Mouse (Mus musculus): ENCODE results near the gene Xpo4. TPM values are rescaled to one million over a fixed set of nuclear protein-coding genes. Genes with fewer than 3 reads are reported as not detected.
A peak's percentile ranks its signal among the peaks of the same experiment; 100 is the strongest.
"Not testable (repeated sequence)": the region's sequence is repeated elsewhere in the genome, so short reads cannot be mapped to it uniquely, and the experiment has no call there.

Gene Xpo4
- polyA plus RNA-seq, 1 experiment from 2014 or later, result 17.0 TPM

DNA sequence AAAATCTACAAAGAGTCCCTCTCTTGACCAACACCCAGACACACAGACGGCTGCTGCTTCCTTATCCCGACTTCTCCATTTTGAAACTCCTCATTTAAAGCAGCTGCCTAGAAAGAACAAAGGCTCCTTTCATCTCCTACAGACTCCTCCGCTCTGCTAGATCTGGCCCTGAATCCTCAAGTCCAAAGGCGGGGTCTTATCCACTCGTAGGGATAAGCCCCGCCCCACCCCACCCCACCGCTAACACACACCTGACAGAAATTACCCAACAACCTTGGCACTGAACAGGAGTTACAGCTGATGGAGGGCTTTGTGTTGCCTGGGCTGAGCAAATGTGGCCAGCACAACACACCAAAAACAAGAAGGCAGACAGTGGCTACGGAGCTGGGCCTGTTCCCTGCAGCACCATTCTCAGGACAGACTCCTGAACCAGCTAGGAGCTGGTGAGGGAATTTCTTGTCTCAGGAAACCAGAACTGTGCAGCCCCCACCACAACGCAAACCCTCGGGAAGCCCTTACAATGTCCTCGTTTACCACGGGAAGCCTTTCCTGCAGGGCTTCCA lies 36.8 kb upstream of the Xpo4 start:
- H3K4me1 ChIP-seq (ENCODE audit: control insufficient read depth, insufficient read depth, low read length), result peaks cover 2% of the 10 kb centered on the region; the same call in 1 of the 2 replicates
- H3K27ac ChIP-seq (ENCODE audit: low read length), result peak overlapping the region; percentile 46
- H3K27me3 ChIP-seq (replicated peaks; ENCODE audit: control insufficient read depth, insufficient read depth, low read length), result no peaks in the 10 kb centered on the region
- no peak overlapping the region for H3K4me2 ChIP-seq (ENCODE audit: low read depth, low read length)
- ATAC-seq, result peak; percentile 91
- peaks cover 15% of the 10 kb centered on the region for H3K36me3 ChIP-seq (ENCODE audit: control insufficient read depth, insufficient read depth, low read length)
- no peak overlapping the region for H3K9ac ChIP-seq (ENCODE audit: low read depth, low read length)
- WGBS, result 62% methylated on average over 12 of the region's 12 CpGs
- H3K9me3 ChIP-seq (ENCODE audit: control insufficient read depth, low read length), result no peaks in the 10 kb centered on the region
- no peak overlapping the region for H3K4me3 ChIP-seq (ENCODE audit: low read length)

DNA sequence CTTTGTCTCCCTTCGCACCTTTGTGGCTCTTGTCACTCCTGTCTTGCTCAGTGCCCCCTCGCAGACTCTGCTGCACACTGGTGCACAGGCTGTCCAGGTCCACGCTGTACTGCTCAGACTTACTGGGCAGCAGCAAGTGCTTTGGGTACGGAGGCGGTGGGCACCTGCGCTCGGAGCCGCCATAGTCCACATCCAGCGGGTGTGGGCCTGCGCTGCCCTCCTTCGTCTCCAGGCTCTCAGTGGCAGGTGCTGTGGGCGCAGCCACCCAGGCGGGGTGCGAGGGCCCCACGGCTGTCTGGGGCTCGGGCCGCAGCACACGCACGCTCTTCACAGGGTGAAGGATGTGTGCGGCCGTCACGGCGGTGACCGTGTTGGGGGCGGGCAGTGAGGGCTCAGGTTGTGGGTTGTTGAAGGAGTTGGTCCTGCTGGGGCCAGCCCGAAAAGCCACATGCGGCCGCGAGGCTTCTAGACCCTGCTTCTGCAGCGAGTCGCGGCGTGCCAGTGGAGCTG lies 34.3 kb upstream of the Xpo4 start:
- Histone ChIP-seq H3K4me2 (ENCODE audit: low read depth, low read length) (no peak overlapping the region), H3K36me3 (ENCODE audit: control insufficient read depth, insufficient read depth, low read length) (peaks cover 30% of the 10 kb centered on the region), H3K4me1 (ENCODE audit: control insufficient read depth, insufficient read depth, low read length) (0 out of 2 replicates have a peak, but pooled peaks cover 2% of the 10 kb centered on the region), H3K9ac (ENCODE audit: low read depth, low read length) (no peak overlapping the region), H3K4me3 (ENCODE audit: low read length) (no peak overlapping the region), H3K27ac (ENCODE audit: low read length) (no peak overlapping the region), H3K27me3 (replicated peaks; ENCODE audit: control insufficient read depth, insufficient read depth, low read length) (no peaks in the 10 kb centered on the region), H3K9me3 (ENCODE audit: control insufficient read depth, low read length) (no peaks in the 10 kb centered on the region)
- 94% methylated on average over 33 of the region's 33 CpGs for WGBS
- ATAC-seq, result no peak

DNA sequence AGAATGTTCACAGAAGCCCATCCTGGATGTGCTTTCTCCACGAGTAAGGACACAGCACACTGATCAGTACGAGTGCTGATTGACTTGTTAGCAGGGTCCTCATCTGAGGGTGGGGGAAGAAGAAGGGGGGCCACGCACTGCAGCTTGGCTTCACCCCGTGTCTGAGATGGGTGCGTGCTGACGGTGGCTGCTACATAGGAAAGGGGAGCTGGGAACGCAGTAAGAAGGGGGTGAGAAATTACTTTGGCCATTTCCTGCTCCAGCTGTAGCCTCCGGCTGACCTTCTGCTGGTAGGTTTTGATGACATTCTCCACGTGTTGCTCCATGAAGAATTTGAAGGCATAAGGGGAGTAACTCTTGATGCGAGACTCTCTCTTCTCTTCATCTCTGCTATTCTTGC lies 33.8 kb upstream of the Xpo4 start:
- no peaks in the 10 kb centered on the region for H3K27me3 ChIP-seq (replicated peaks; ENCODE audit: control insufficient read depth, insufficient read depth, low read length)
- peaks cover 30% of the 10 kb centered on the region for H3K36me3 ChIP-seq (ENCODE audit: control insufficient read depth, insufficient read depth, low read length)
- H3K9me3 ChIP-seq (ENCODE audit: control insufficient read depth, low read length), result no peaks in the 10 kb centered on the region
- H3K9ac ChIP-seq (ENCODE audit: low read depth, low read length), result no peak overlapping the region
- 84% methylated on average over 10 of the region's 10 CpGs for WGBS
- ATAC-seq, result no peak
- no peak overlapping the region for H3K27ac ChIP-seq (ENCODE audit: low read length)
- H3K4me3 ChIP-seq (ENCODE audit: low read length), result no peak overlapping the region
- no peak overlapping the region for H3K4me2 ChIP-seq (ENCODE audit: low read depth, low read length)
- H3K4me1 ChIP-seq (ENCODE audit: control insufficient read depth, insufficient read depth, low read length), result 0 out of 2 replicates have a peak, but pooled peaks cover 2% of the 10 kb centered on the region

DNA sequence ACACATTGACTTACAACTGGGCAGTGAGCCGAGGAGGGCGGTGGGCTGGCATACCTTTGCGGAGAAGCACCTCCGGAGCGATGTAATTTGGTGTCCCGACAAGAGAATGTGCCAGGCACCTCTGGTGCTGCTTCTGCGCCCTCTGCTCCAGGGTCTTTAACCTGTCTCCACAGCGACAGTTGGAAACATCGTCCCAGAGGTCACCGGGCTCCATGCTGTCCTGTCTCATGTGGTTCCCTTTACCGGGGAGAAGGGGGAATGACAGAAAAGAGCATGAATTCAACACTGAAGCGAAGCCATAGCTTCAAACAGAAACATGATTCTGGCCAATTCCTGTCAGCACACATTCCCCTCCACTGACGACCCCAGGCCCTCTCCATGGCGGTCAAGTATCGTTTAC lies 30.8 kb upstream of the Xpo4 start:
- peaks cover 30% of the 10 kb centered on the region for H3K36me3 ChIP-seq (ENCODE audit: control insufficient read depth, insufficient read depth, low read length)
- no peak for ATAC-seq
- H3K4me2 ChIP-seq (ENCODE audit: low read depth, low read length), result no peak overlapping the region
- H3K4me1 ChIP-seq (ENCODE audit: control insufficient read depth, insufficient read depth, low read length), result no peaks in the 10 kb centered on the region
- no peak overlapping the region for H3K4me3 ChIP-seq (ENCODE audit: low read length)
- H3K27me3 ChIP-seq (replicated peaks; ENCODE audit: control insufficient read depth, insufficient read depth, low read length), result no peaks in the 10 kb centered on the region
- H3K9me3 ChIP-seq (ENCODE audit: control insufficient read depth, low read length), result no peaks in the 10 kb centered on the region
- no peak overlapping the region for H3K9ac ChIP-seq (ENCODE audit: low read depth, low read length)
- WGBS, result 93% methylated on average over 15 of the region's 15 CpGs
- no peak overlapping the region for H3K27ac ChIP-seq (ENCODE audit: low read length)

DNA sequence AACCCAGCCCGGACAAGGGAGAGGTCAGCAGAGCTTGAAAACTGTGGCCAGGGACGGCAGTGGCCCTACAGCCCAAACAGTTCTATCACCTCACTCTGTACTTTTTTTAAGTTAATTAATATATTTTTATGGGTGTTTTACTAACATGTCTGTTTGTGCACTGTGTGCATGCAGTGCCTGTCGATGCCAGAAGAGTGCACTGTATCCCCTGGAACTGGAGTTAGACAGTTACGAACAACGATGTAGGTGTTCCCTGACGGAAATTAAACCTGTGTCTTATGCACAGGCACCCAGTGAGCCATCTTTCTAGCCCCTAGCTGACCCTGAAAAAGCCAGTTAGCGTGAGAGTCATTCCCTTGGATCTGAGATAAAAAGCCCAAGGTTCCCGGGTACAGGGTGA lies 30.3 kb upstream of the Xpo4 start:
- H3K4me1 ChIP-seq (ENCODE audit: control insufficient read depth, insufficient read depth, low read length), result no peaks in the 10 kb centered on the region
- H3K9ac ChIP-seq (ENCODE audit: low read depth, low read length), result no peak overlapping the region
- H3K4me2 ChIP-seq (ENCODE audit: low read depth, low read length), result no peak overlapping the region
- WGBS, result 92% methylated on average over 8 of the region's 8 CpGs
- no peaks in the 10 kb centered on the region for H3K9me3 ChIP-seq (ENCODE audit: control insufficient read depth, low read length)
- no peak for ATAC-seq
- no peak overlapping the region for H3K27ac ChIP-seq (ENCODE audit: low read length)
- peaks cover 30% of the 10 kb centered on the region for H3K36me3 ChIP-seq (ENCODE audit: control insufficient read depth, insufficient read depth, low read length)
- no peaks in the 10 kb centered on the region for H3K27me3 ChIP-seq (replicated peaks; ENCODE audit: control insufficient read depth, insufficient read depth, low read length)
- H3K4me3 ChIP-seq (ENCODE audit: low read length), result no peak overlapping the region

DNA sequence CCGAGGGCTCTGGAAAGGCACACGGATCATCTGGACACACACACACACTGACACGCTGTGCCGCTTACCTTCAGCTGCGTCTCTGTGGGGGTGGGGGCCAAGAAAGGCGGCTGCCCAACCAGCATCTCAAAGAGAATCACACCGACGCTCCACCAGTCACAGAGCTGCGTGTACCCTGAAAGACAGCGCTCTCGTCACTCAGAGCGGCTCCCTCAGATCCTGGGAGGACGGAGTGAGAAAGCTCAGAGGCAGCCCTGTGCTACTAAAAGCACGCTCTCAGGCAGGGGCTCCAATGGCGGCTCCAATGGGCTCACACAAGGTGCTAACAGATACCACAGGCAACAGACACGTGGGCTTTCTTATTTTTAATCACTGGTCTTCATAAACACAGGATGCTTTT lies 29.0 kb upstream of the Xpo4 start:
- no peak for ATAC-seq
- H3K4me2 ChIP-seq (ENCODE audit: low read depth, low read length), result no peak overlapping the region
- no peak overlapping the region for H3K27ac ChIP-seq (ENCODE audit: low read length)
- H3K9me3 ChIP-seq (ENCODE audit: control insufficient read depth, low read length), result no peaks in the 10 kb centered on the region
- H3K4me1 ChIP-seq (ENCODE audit: control insufficient read depth, insufficient read depth, low read length), result no peaks in the 10 kb centered on the region
- H3K27me3 ChIP-seq (replicated peaks; ENCODE audit: control insufficient read depth, insufficient read depth, low read length), result no peaks in the 10 kb centered on the region
- H3K4me3 ChIP-seq (ENCODE audit: low read length), result no peak overlapping the region
- WGBS, result 86% methylated on average over 16 of the region's 16 CpGs
- peaks cover 19% of the 10 kb centered on the region for H3K36me3 ChIP-seq (ENCODE audit: control insufficient read depth, insufficient read depth, low read length)
- H3K9ac ChIP-seq (ENCODE audit: low read depth, low read length), result no peak overlapping the region

DNA sequence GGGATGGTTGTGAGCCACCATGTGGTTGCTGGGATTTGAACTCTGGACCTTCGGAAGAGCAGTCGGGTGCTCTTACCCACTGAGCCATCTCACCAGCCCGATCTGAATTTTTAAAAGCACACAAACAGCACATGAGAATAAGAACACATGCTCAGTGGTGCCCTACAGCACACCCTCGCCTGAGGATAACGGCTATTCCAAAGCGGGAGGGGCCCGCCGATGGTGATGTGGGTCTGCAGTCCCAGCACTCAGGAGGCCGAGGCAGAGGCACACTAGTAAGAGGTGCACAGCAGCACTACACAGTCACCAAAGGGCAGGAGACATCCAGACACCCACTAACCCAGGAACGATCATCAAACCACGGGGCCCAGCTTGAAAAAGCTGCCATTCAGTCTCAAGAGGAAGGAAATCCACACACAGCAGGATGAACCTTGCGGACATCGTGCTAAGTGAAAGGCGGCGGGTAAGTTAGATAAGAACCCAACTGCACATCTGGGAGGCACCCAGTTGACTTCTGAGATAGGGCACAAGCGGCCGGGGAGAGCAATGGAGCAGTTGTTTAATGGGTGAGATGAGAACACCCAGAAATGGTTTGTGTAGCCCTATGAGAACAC lies 27.4 kb upstream of the Xpo4 start:
- H3K27me3 ChIP-seq (replicated peaks; ENCODE audit: control insufficient read depth, insufficient read depth, low read length), result no peaks in the 10 kb centered on the region
- H3K27ac ChIP-seq (ENCODE audit: low read length), result no peak overlapping the region
- ATAC-seq, result no peak
- no peak overlapping the region for H3K4me3 ChIP-seq (ENCODE audit: low read length)
- WGBS, result 90% methylated on average over 17 of the region's 17 CpGs
- H3K9ac ChIP-seq (ENCODE audit: low read depth, low read length), result no peak overlapping the region
- peaks cover 15% of the 10 kb centered on the region for H3K36me3 ChIP-seq (ENCODE audit: control insufficient read depth, insufficient read depth, low read length)
- H3K4me1 ChIP-seq (ENCODE audit: control insufficient read depth, insufficient read depth, low read length), result no peaks in the 10 kb centered on the region
- no peak overlapping the region for H3K4me2 ChIP-seq (ENCODE audit: low read depth, low read length)
- no peaks in the 10 kb centered on the region for H3K9me3 ChIP-seq (ENCODE audit: control insufficient read depth, low read length)

DNA sequence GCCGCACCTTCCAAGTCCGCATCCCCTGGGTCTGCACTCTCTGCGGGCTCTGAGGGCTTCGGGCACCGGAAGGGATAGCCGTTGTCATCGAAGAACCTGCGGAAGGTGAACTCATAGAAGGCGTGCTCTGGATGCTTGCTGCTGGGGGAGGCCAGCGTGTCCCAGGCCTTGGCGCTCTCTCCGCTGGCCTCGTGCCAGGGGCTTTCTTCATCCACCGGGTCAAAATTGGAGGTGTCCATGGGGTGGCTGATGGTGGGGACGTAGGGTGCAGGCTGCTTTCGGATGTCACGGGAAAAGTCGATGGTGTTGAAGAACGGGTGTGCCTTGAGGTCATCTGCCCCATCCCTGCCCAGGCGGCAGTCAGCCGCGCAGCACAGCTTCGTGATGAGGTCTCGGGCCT lies 26.1 kb upstream of the Xpo4 start:
- no peak for ATAC-seq
- Histone ChIP-seq H3K4me2 (ENCODE audit: low read depth, low read length) (no peak overlapping the region), H3K36me3 (ENCODE audit: control insufficient read depth, insufficient read depth, low read length) (peaks cover 12% of the 10 kb centered on the region), H3K27me3 (replicated peaks; ENCODE audit: control insufficient read depth, insufficient read depth, low read length) (no peaks in the 10 kb centered on the region), H3K9me3 (ENCODE audit: control insufficient read depth, low read length) (no peaks in the 10 kb centered on the region), H3K4me1 (ENCODE audit: control insufficient read depth, insufficient read depth, low read length) (no peaks in the 10 kb centered on the region), H3K27ac (ENCODE audit: low read length) (no peak overlapping the region), H3K4me3 (ENCODE audit: low read length) (no peak overlapping the region), H3K9ac (ENCODE audit: low read depth, low read length) (no peak overlapping the region)
- 95% methylated on average over 24 of the region's 24 CpGs for WGBS

DNA sequence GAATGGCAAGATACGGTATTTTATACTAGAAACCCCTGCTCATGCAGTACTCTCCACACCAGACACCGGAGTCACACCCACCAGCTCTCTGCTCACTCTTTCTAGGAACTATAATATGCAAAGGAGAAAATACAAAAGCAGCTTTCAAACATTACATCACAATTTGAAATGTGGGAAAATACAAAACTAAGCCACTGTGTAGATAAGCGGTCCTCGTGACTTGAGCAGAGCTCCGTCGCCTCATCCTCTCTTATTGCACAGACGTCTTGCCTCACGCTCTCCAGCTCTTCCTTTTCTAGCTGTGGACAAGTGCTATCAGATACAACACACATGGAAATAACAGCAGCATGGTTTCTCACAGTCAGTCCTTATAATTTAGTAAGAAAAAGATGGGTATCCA lies 25.5 kb upstream of the Xpo4 start:
- WGBS, result 94% methylated on average over 8 of the region's 8 CpGs
- H3K36me3 ChIP-seq (ENCODE audit: control insufficient read depth, insufficient read depth, low read length), result peaks cover 7% of the 10 kb centered on the region

DNA sequence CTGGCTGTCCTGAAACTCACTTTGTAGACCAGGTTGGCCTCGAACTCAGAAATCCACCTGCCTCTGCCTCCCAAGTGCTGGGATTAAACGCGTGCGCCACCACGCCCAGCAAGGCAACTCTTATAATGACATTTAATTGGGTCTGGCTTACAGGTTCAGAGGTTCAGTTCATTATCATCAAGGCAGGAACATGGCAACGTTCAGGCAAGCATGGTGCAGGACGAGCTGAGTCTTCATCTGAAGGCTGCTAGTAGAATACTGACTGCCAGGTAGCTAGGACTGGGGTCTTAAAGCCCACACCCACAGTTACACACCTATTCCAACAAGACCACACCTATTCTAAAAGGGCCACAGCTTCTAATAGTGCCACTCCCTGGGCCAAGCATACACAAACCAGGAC lies 22.8 kb upstream of the Xpo4 start:
- WGBS, result 94% methylated on average over 7 of the region's 7 CpGs
- not testable (repeated sequence) for H3K9ac ChIP-seq (ENCODE audit: low read depth, low read length); H3K36me3 ChIP-seq (ENCODE audit: control insufficient read depth, insufficient read depth, low read length); H3K27ac ChIP-seq (ENCODE audit: low read length); H3K27me3 ChIP-seq (replicated peaks; ENCODE audit: control insufficient read depth, insufficient read depth, low read length); ATAC-seq; H3K4me2 ChIP-seq (ENCODE audit: low read depth, low read length); H3K9me3 ChIP-seq (ENCODE audit: control insufficient read depth, low read length); H3K4me1 ChIP-seq (ENCODE audit: control insufficient read depth, insufficient read depth, low read length); H3K4me3 ChIP-seq (ENCODE audit: low read length)

More for the DNA sequence above, 25.5 kb upstream of the Xpo4 start:
- Histone ChIP-seq H3K4me3 (ENCODE audit: low read length) (no peak overlapping the region), H3K27ac (ENCODE audit: low read length) (no peak overlapping the region), H3K4me2 (ENCODE audit: low read depth, low read length) (no peak overlapping the region), H3K9ac (ENCODE audit: low read depth, low read length) (no peak overlapping the region), H3K4me1 (ENCODE audit: control insufficient read depth, insufficient read depth, low read length) (no peaks in the 10 kb centered on the region), H3K9me3 (ENCODE audit: control insufficient read depth, low read length) (no peaks in the 10 kb centered on the region), H3K27me3 (replicated peaks; ENCODE audit: control insufficient read depth, insufficient read depth, low read length) (no peaks in the 10 kb centered on the region)
- ATAC-seq, result no peak
